Mouse (Mus musculus): ENCODE measurements around the gene Ptpn6.

DNA sequence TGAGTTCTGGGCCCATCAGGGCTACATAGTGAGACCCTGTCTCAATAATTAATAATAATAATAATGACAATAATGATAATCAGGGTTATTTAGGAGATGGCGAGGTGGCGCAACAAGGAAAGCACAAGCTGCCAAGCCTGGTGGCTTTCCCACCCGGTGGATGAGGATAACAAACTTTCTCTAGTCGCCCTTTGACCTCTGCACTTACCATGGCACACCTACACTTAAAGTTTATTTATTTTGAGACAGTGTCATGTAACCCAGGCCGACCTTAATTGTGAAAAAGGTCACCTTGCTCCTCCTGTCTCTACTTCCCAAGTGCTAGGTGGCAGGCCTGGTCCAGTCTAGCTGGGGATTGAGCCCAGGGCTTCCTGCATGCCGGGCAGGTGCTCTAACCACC, 39.8 kb downstream of the Ptpn6 start:
- no peak for TF ChIP-seq CTCF (conservative IDR thresholded peaks at IDR 0.05; ENCODE audit: insufficient read depth, insufficient read length, low read depth, low read length)
- no peak for TF ChIP-seq POLR2A (IDR thresholded peaks at IDR 0.05; ENCODE audit: low read depth, low read length)

Data from kidney, adult 2 months (tissue).